9 mouse cellular contexts compared by ENCODE assay signal in genomic region chr2:25292054-25292544, GRCm38 (mm10). TPM values are rescaled to one million over a fixed set of nuclear protein-coding genes. Genes with fewer than 3 reads are reported as not detected.
A peak's percentile ranks its signal among the peaks of the same experiment; 100 is the strongest.
DNase-seq lines count a peak whose midpoint lies in the region; ATAC-seq and TF ChIP-seq lines count a peak whose summit lies in the region.
"Had no signal": no experiment of that assay in that cellular context is flagged by ENCODE, and none has a peak within 500 bp of the region (broad histone marks: within the 10 kb centered on the region; RNA-seq: fewer than 3 reads in every experiment).

No protein-coding gene starts in this region.

- peak overlapping the region; percentile 76 for H3K4me3 ChIP-seq in testis, adult 2 months (ENCODE audit: control insufficient read depth, low read depth, low read length)
- H3K4me3 ChIP-seq in kidney, embryonic 16.5 days (ENCODE audit: low read length): peak overlapping the region; percentile 38
- peak overlapping the region; percentile 16; the same call in 1 of the 2 replicates for H3K4me3 ChIP-seq in midbrain, embryonic 11.5 days (ENCODE audit: low read depth, low read length)

- H3K36me3 ChIP-seq in testis, adult 2 months (ENCODE audit: control insufficient read depth, insufficient read depth, low read length): no peaks in the 10 kb centered on the region
- H3K36me3 ChIP-seq in kidney, embryonic 16.5 days (ENCODE audit: insufficient read depth, low read length): no peaks in the 10 kb centered on the region
- no peaks in the 10 kb centered on the region for H3K36me3 ChIP-seq in midbrain, embryonic 11.5 days (ENCODE audit: control insufficient read depth, insufficient read depth, low read length)

- WGBS in kidney, embryonic 16.5 days: 3% methylated on average over 32 of the region's 43 CpGs
- WGBS in midbrain, embryonic 11.5 days: 4% methylated on average over 36 of the region's 43 CpGs

- no peak overlapping the region for H3K27ac ChIP-seq in testis, adult 2 months (ENCODE audit: control insufficient read depth, insufficient read depth, low read depth, low read length)
- no peak overlapping the region for H3K27ac ChIP-seq in kidney, embryonic 16.5 days (ENCODE audit: low read length)
- H3K27ac ChIP-seq in midbrain, embryonic 11.5 days (ENCODE audit: low read depth, low read length): no peak overlapping the region
- H3K27ac ChIP-seq: macrophage had no signal

- H3K4me1 ChIP-seq in testis, adult 2 months (ENCODE audit: control insufficient read depth, insufficient read depth, low read length): peaks cover 8% of the 10 kb centered on the region
- H3K4me1 ChIP-seq in kidney, embryonic 16.5 days (ENCODE audit: insufficient read depth, low read length): peaks cover 24% of the 10 kb centered on the region
- peaks cover 5% of the 10 kb centered on the region; the same call in 1 of the 2 replicates for H3K4me1 ChIP-seq in midbrain, embryonic 11.5 days (ENCODE audit: control insufficient read depth, insufficient read depth, low read length)

- TF ChIP-seq CTCF in testis, adult 2 months (IDR thresholded peaks at IDR 0.05; ENCODE audit: control insufficient read depth, insufficient read depth, insufficient replicate concordance, low read depth, low read length): no peak

- H3K9me3 ChIP-seq in kidney, embryonic 16.5 days (ENCODE audit: low read length): no peaks in the 10 kb centered on the region
- no peaks in the 10 kb centered on the region for H3K9me3 ChIP-seq in midbrain, embryonic 11.5 days (ENCODE audit: control insufficient read depth, low read length)

- ATAC-seq in kidney, embryonic 16.5 days (ENCODE audit: low FRiP score, low TSS enrichment): peak; percentile 46
- ATAC-seq in midbrain, embryonic 11.5 days (ENCODE audit: low FRiP score): peak; percentile 25; the same call in 1 of the 2 replicates

- intact Hi-C loops in gastrocnemius, postnatal 14 days (cut with DNase I; ENCODE audit: low total_unique reads): no loop called here

- no peak for DNase-seq in testis, postnatal 10 days (ENCODE audit: low spot score)
- DNase-seq in gastrocnemius, postnatal 14 days: peak; percentile 40
- peak; percentile 88 for DNase-seq in midbrain, embryonic 11.5 days (ENCODE audit: low spot score, missing footprints)
- no peak for DNase-seq in thymus, postnatal 4 days
- DNase-seq in thymus, adult 18-20 months: no peak

- TF ChIP-seq POLR2A in testis, adult 2 months (IDR thresholded peaks at IDR 0.05; ENCODE audit: control insufficient read depth, low read depth, low read length): no peak

- no peaks in the 10 kb centered on the region for H3K27me3 ChIP-seq in testis, adult 2 months (ENCODE audit: control insufficient read depth, insufficient read depth, low read length)
- H3K27me3 ChIP-seq in kidney, embryonic 16.5 days (ENCODE audit: insufficient read depth, low read length): peaks cover 62% of the 10 kb centered on the region
- peaks cover 56% of the 10 kb centered on the region for H3K27me3 ChIP-seq in midbrain, embryonic 11.5 days (ENCODE audit: control insufficient read depth, insufficient read depth, low read length)

- 0 out of 2 replicates have a peak overlapping the region, but pooled peaks have one; percentile 41 for H3K9ac ChIP-seq in kidney, embryonic 16.5 days (replicated peaks; ENCODE audit: low read length)
- peak overlapping the region; percentile 36; the same call in 1 of the 2 replicates for H3K9ac ChIP-seq in midbrain, embryonic 11.5 days (ENCODE audit: low read length)

- peak overlapping the region; percentile 57 for H3K4me2 ChIP-seq in kidney, embryonic 16.5 days (replicated peaks; ENCODE audit: low read depth, low read length)
- peak overlapping the region; percentile 35 for H3K4me2 ChIP-seq in midbrain, embryonic 11.5 days

RNA-seq across cellular contexts. Expression of gene Lrrc26, which starts 2.4 kb away (rescaled TPM):
- 3.5 and 4.3 TPM in 2 replicates for polyA plus RNA-seq in testis, adult 2 months (2012; rRNA removed)
- total RNA-seq in gastrocnemius, postnatal 14 days (2021): not detected
- not detected in 2 replicates for polyA plus RNA-seq in kidney, embryonic 16.5 days (2015; fragmentation: Nextera tagmentation; extraction: Ambion mirVana)
- polyA plus RNA-seq in midbrain, embryonic 11.5 days (2014; fragmentation: Nextera tagmentation; extraction: Ambion mirVana): not detected in 2 replicates
- total RNA-seq: common myeloid progenitor, adult 5-6 weeks had no signal
- polyA plus RNA-seq: macrophage had no signal

RNA-seq across cellular contexts. Expression of gene Tmem210, which starts 4.2 kb away (rescaled TPM):
- polyA plus RNA-seq in testis, adult 2 months (2012; rRNA removed): 830 and 870 TPM in 2 replicates
- total RNA-seq in gastrocnemius, postnatal 14 days (2021): not detected
- polyA plus RNA-seq in kidney, embryonic 16.5 days (2015; fragmentation: Nextera tagmentation; extraction: Ambion mirVana): not detected in 2 replicates
- polyA plus RNA-seq in midbrain, embryonic 11.5 days (2014; fragmentation: Nextera tagmentation; extraction: Ambion mirVana): not detected in 2 replicates
- total RNA-seq: common myeloid progenitor, adult 5-6 weeks had no signal
- polyA plus RNA-seq: macrophage had no signal

RNA-seq across cellular contexts. Expression of gene Anapc2, which starts 19.8 kb away (rescaled TPM):
- polyA plus RNA-seq in testis, adult 2 months (2012; rRNA removed): 29.3 and 32.3 TPM in 2 replicates
- 10 to 100 TPM; 29.7 to 31.0 TPM for total RNA-seq in gastrocnemius, postnatal 14 days (2021)
- 146 and 152 TPM in 2 replicates for polyA plus RNA-seq in kidney, embryonic 16.5 days (2015; fragmentation: Nextera tagmentation; extraction: Ambion mirVana)
- polyA plus RNA-seq in midbrain, embryonic 11.5 days (2014; fragmentation: Nextera tagmentation; extraction: Ambion mirVana): 105 and 117 TPM in 2 replicates

RNA-seq across cellular contexts. Expression of gene Ssna1, which starts 19.9 kb away (rescaled TPM):
- 54.9 and 64.2 TPM in 2 replicates for polyA plus RNA-seq in testis, adult 2 months (2012; rRNA removed)
- total RNA-seq in gastrocnemius, postnatal 14 days (2021): 10 to 100 TPM; 28.9 to 34.2 TPM
- 209 and 211 TPM in 2 replicates for polyA plus RNA-seq in kidney, embryonic 16.5 days (2015; fragmentation: Nextera tagmentation; extraction: Ambion mirVana)
- 240 and 247 TPM in 2 replicates for polyA plus RNA-seq in midbrain, embryonic 11.5 days (2014; fragmentation: Nextera tagmentation; extraction: Ambion mirVana)

RNA-seq across cellular contexts. Expression of gene Grin1, which starts 26.9 kb away (rescaled TPM):
- polyA plus RNA-seq in testis, adult 2 months (2012; rRNA removed): 0.38 and 0.75 TPM in 2 replicates
- under 1 TPM in 1 of 2 experiments, not detected in 1; 0.22 TPM for total RNA-seq in gastrocnemius, postnatal 14 days (2021)
- polyA plus RNA-seq in kidney, embryonic 16.5 days (2015; fragmentation: Nextera tagmentation; extraction: Ambion mirVana): 0.22 and 0.60 TPM in 2 replicates
- polyA plus RNA-seq in midbrain, embryonic 11.5 days (2014; fragmentation: Nextera tagmentation; extraction: Ambion mirVana): 2.4 and 2.6 TPM in 2 replicates
- total RNA-seq: common myeloid progenitor, adult 5-6 weeks had no signal
- polyA plus RNA-seq: macrophage had no signal

Comparison
In these comparisons a context has a peak if more than half of its experiments do, and no peak if none do; other contexts are left out.
1. H3K4me3 ChIP-seq: peak in every context shown above with its lines; median percentile 76 in testis, adult 2 months; 38 in kidney, embryonic 16.5 days; 16 in midbrain, embryonic 11.5 days.
2. DNase-seq: peak in gastrocnemius, postnatal 14 days (single experiment) and midbrain, embryonic 11.5 days (single experiment); none in testis, postnatal 10 days (single experiment), thymus, postnatal 4 days (single experiment) and thymus, adult 18-20 months (0 of 2).
3. RNA of gene Tmem210, which starts 4.2 kb away (polyA plus RNA-seq): 830 to 870 TPM in testis, adult 2 months; not detected in kidney, embryonic 16.5 days and not detected in midbrain, embryonic 11.5 days; every median in the first group is over 100 times any median in the second.